Mouse (Mus musculus) midbrain, postnatal 0 days (tissue): Measurements from ENCODE around the gene Cep128. TPM values are rescaled to one million over a fixed set of nuclear protein-coding genes. Genes with fewer than 3 reads are reported as not detected.
A peak's percentile ranks its signal among the peaks of the same experiment; 100 is the strongest.
"Not testable (repeated sequence)": the region's sequence is repeated elsewhere in the genome, so short reads cannot be mapped to it uniquely, and the experiment has no call there.

Experiments
- ATAC-seq: fragments of 200-750 bp; cut with Nextera tagmentation; 2 replicates; pipeline ENCODE4 v1.8.0; 2017; ENCODE audit warnings: moderate number of reproducible peaks, mild to moderate bottlenecking, moderate TSS enrichment, moderate library complexity; ENCODE audit not compliant: low FRiP score
- DNase-seq: peaks from one replicate; pipeline ENCODE4 v3.0.0-alpha.2; 2015; ENCODE audit warnings: low spot score
- H3K27ac ChIP-seq: fragments of 300-500 bp; sonication (generic); 2 replicates; pipeline ENCODE4 v1.5.1; 2014; ENCODE audit warnings: low read depth, mild to moderate bottlenecking, low read length, mixed read lengths
- H3K27me3 ChIP-seq: fragments of 300-500 bp; sonication (generic); 2 replicates; pipeline ENCODE4 v1.6.1; 2014; ENCODE audit warnings: low read length, control low read depth, mixed read lengths; ENCODE audit not compliant: insufficient read depth
- H3K36me3 ChIP-seq: fragments of 300-500 bp; sonication (generic); 2 replicates; pipeline ENCODE4 v1.6.1; 2014; ENCODE audit warnings: low read length, control low read depth, mixed read lengths; ENCODE audit not compliant: insufficient read depth
- H3K4me1 ChIP-seq: fragments of 300-500 bp; sonication (generic); 2 replicates; pipeline ENCODE4 v1.6.1; 2014; ENCODE audit warnings: mild to moderate bottlenecking, control low read depth, antibody characterized with exemption, low read length, mixed read lengths; ENCODE audit not compliant: insufficient read depth
- H3K4me2 ChIP-seq: fragments of 300-500 bp; sonication (generic); 2 replicates; pipeline ENCODE4 v1.6.1; 2014; ENCODE audit warnings: low read depth, mild to moderate bottlenecking, low read length, mixed read lengths; ENCODE audit not compliant: poor library complexity, severe bottlenecking
- H3K4me3 ChIP-seq: fragments of 300-500 bp; sonication (generic); 2 replicates; pipeline ENCODE4 v1.5.1; 2014; ENCODE audit warnings: low read depth, mild to moderate bottlenecking, low read length, moderate library complexity
- H3K9ac ChIP-seq: fragments of 300-500 bp; sonication (generic); replicated peaks from 2 replicates; pipeline ENCODE4 v1.6.1; 2014; ENCODE audit warnings: mild to moderate bottlenecking, low read length, moderate library complexity, mixed read lengths; ENCODE audit not compliant: poor library complexity, severe bottlenecking
- H3K9me3 ChIP-seq: fragments of 300-500 bp; sonication (generic); 2 replicates; pipeline ENCODE4 v1.6.1; 2016; ENCODE audit warnings: low read length, control low read depth
- CTCF ChIP-seq: IDR thresholded peaks from 2 replicates; pipeline ENCODE4 v1.5.1; 2016; ENCODE audit warnings: antibody characterized with exemption, mild to moderate bottlenecking
- WGBS: fragments of 180-500 bp; shearing (Covaris S2); extraction: QIAGEN DNeasy Blood & Tissue Kit; methylation state at CpG from one replicate; pipeline ENCODE4 v1.1.7; 2014; 5-methylcytosine and 5-hydroxymethylcytosine counted together
- polyA plus RNA-seq: library from polyadenylated mRNA; unstranded; fragments of >200 nt; fragmentation: Nextera tagmentation; extraction: Ambion mirVana; gene quantifications from 2 replicates; pipeline ENCODE4 v1.2.1, GENCODE M21; 2015
- total RNA-seq: library from RNA; depleted of rRNA; stranded (reverse); fragments of >200 nt; gene quantifications from 2 replicates; pipeline ENCODE4 v1.2.3, GENCODE M21; 2014

Gene Cep128
- total and polyA plus RNA-seq, 2 experiments from 2014 or later: 3.3 to 11.4 TPM

GRCm38 (mm10) chr12:91383516-91384264, 519 bp downstream of the Cep128 start:
- 5% methylated on average over 22 of the region's 22 CpGs for WGBS
- Histone ChIP-seq H3K27me3 (no peaks in the 10 kb centered on the region), H3K27ac (no peak overlapping the region), H3K4me2 (peak overlapping the region; percentile 96), H3K9ac (peak overlapping the region; percentile 50), H3K36me3 (no peaks in the 10 kb centered on the region), H3K4me3 (peak overlapping the region; percentile 61), H3K4me1 (peaks cover 3% of the 10 kb centered on the region; the same call in 1 of the 2 replicates), H3K9me3 (no peaks in the 10 kb centered on the region)
- TF ChIP-seq CTCF: no peak
- peak; percentile 59 for ATAC-seq
- DNase-seq: peak; percentile 8

GRCm38 (mm10) chr12:91369173-91369572, 15.0 kb downstream of the Cep128 start:
- H3K36me3 ChIP-seq: no peaks in the 10 kb centered on the region
- ATAC-seq (no peak), DNase-seq (no peak)
- no peaks in the 10 kb centered on the region for H3K4me1 ChIP-seq
- no peak for TF ChIP-seq CTCF
- no peaks in the 10 kb centered on the region for H3K27me3 ChIP-seq
- 0 out of 2 replicates have a peak, but pooled peaks cover 2% of the 10 kb centered on the region for H3K9me3 ChIP-seq
- H3K9ac ChIP-seq: no peak overlapping the region
- H3K27ac ChIP-seq: no peak overlapping the region
- WGBS: 95% methylated on average over 3 of the region's 3 CpGs
- no peak overlapping the region for H3K4me2 ChIP-seq
- no peak overlapping the region for H3K4me3 ChIP-seq

GRCm38 (mm10) chr12:91353783-91354182, 30.4 kb downstream of the Cep128 start:
- no peak for TF ChIP-seq CTCF
- no peaks in the 10 kb centered on the region for H3K9me3 ChIP-seq
- H3K27me3 ChIP-seq: no peaks in the 10 kb centered on the region
- DNase-seq (no peak), ATAC-seq (no peak)
- H3K4me3 ChIP-seq: no peak overlapping the region
- WGBS: 93% methylated on average over 8 of the region's 8 CpGs
- H3K4me2 ChIP-seq: no peak overlapping the region
- no peak overlapping the region for H3K9ac ChIP-seq
- no peaks in the 10 kb centered on the region for H3K36me3 ChIP-seq
- no peak overlapping the region for H3K27ac ChIP-seq
- no peaks in the 10 kb centered on the region for H3K4me1 ChIP-seq

- 98% methylated on average over 13 of the region's 13 CpGs for WGBS
- H3K9me3 ChIP-seq, H3K27me3 ChIP-seq, H3K4me3 ChIP-seq, H3K4me2 ChIP-seq, H3K27ac ChIP-seq, DNase-seq, H3K9ac ChIP-seq, ATAC-seq, H3K36me3 ChIP-seq, H3K4me1 ChIP-seq: not testable (repeated sequence)
Observed at GRCm38 (mm10) chr12:91338656-91339055, 45.6 kb downstream of the Cep128 start.

- 81% methylated on average over 4 of the region's 4 CpGs for WGBS
- no peak for TF ChIP-seq CTCF
- H3K4me3 ChIP-seq: no peak overlapping the region
- H3K4me1 ChIP-seq: no peaks in the 10 kb centered on the region
- H3K4me2 ChIP-seq: no peak overlapping the region
- no peaks in the 10 kb centered on the region for H3K36me3 ChIP-seq
- H3K9ac ChIP-seq: no peak overlapping the region
- H3K27ac ChIP-seq: no peak overlapping the region
- no peaks in the 10 kb centered on the region for H3K9me3 ChIP-seq
- H3K27me3 ChIP-seq: no peaks in the 10 kb centered on the region
- DNase-seq (no peak), ATAC-seq (no peak)
Observed at GRCm38 (mm10) chr12:91327527-91327926, 56.7 kb downstream of the Cep128 start.

- DNase-seq: peak; percentile 88
- no peak for ATAC-seq
- WGBS: 37% methylated on average over 6 of the region's 6 CpGs
- H3K27ac ChIP-seq: no peak overlapping the region
- no peak overlapping the region for H3K4me3 ChIP-seq
- H3K27me3 ChIP-seq: no peaks in the 10 kb centered on the region
- H3K9ac ChIP-seq: no peak overlapping the region
- no peaks in the 10 kb centered on the region for H3K36me3 ChIP-seq
- no peak overlapping the region for H3K4me2 ChIP-seq
- H3K9me3 ChIP-seq: no peaks in the 10 kb centered on the region
- peak; percentile 81 for TF ChIP-seq CTCF
- no peaks in the 10 kb centered on the region for H3K4me1 ChIP-seq
Observed at GRCm38 (mm10) chr12:91326104-91326503, 58.1 kb downstream of the Cep128 start.
